Mouse (Mus musculus) megakaryocyte-erythroid progenitor cell, adult 5-6 weeks (primary cell): Measurements from ENCODE around the gene Rnf43. TPM values are rescaled to one million over a fixed set of nuclear protein-coding genes. Genes with fewer than 3 reads are reported as not detected.

Source experiments
- ATAC-seq: replicated peaks from 2 replicates; pipeline ENCODE4 v1.8.0; 2016; ENCODE audit warnings: mild to moderate bottlenecking, inconsistent platforms; ENCODE audit not compliant: severe bottlenecking, poor library complexity, low FRiP score, low TSS enrichment
- total RNA-seq, 2 experiments: library from RNA; stranded (forward) in 1 of 2; stranded (reverse) in 1 of 2; fragments of 200-1000, 215-1000 nt in 1 of 2; fragments of >200 nt in 1 of 2; fragmentation: Nextera tagmentation in 1 of 2; gene quantifications; 2 replicates each; pipeline ENCODE4 v1.2.3; 2014 to 2017

Rnf43 gene
- total RNA-seq (2014; fragmentation: Nextera tagmentation) (4.2 and 7.0 TPM in 2 replicates), total RNA-seq (2017) (1.4 and 3.1 TPM in 2 replicates)

- ATAC-seq = peak; percentile 94
Observed at GRCm38 (mm10) chr11:87662407-87662806, at the start of gene Rnf43. TSS of gene Rnf43 (plus strand) at chr11:87662722.

- no peak for ATAC-seq
Observed at GRCm38 (mm10) chr11:87613972-87614371, 48.5 kb upstream of the Rnf43 start.

GRCm38 (mm10) chr11:87615551-87615950, 47.0 kb upstream of the Rnf43 start:
- no peak for ATAC-seq

GRCm38 (mm10) chr11:87615952-87616351, 46.6 kb upstream of the Rnf43 start:
- no peak for ATAC-seq

GRCm38 (mm10) chr11:87616790-87617474, 45.6 kb upstream of the Rnf43 start, which contains the start of gene Hsf5:
TSS of gene Hsf5 (plus strand) at chr11:87617164.
- ATAC-seq = no peak

- ATAC-seq = no peak
Observed at GRCm38 (mm10) chr11:87617606-87618005, 44.9 kb upstream of the Rnf43 start.

GRCm38 (mm10) chr11:87623160-87623559, 39.4 kb upstream of the Rnf43 start:
- ATAC-seq = no peak

- ATAC-seq = peak; percentile 79
Observed at GRCm38 (mm10) chr11:87629859-87630258, 32.7 kb upstream of the Rnf43 start.

- ATAC-seq = peak; percentile 6; the same call in 1 of the 2 replicates
Observed at GRCm38 (mm10) chr11:87638793-87639192, 23.7 kb upstream of the Rnf43 start.

- peak; percentile 98 for ATAC-seq
Observed at GRCm38 (mm10) chr11:87639206-87639605, 23.3 kb upstream of the Rnf43 start.

- no peak for ATAC-seq
Observed at GRCm38 (mm10) chr11:87642865-87643264, 19.7 kb upstream of the Rnf43 start.

GRCm38 (mm10) chr11:87654693-87655092, 7.8 kb upstream of the Rnf43 start:
- ATAC-seq = no peak

GRCm38 (mm10) chr11:87659216-87659615, 3.3 kb upstream of the Rnf43 start:
- ATAC-seq = no peak

- no peak for ATAC-seq
Observed at GRCm38 (mm10) chr11:87662822-87663221, 300 bp downstream of the Rnf43 start.

GRCm38 (mm10) chr11:87663948-87664347, 1.4 kb downstream of the Rnf43 start:
- no peak for ATAC-seq

GRCm38 (mm10) chr11:87664521-87664920, 2.0 kb downstream of the Rnf43 start:
- ATAC-seq = no peak

GRCm38 (mm10) chr11:87665224-87665623, 2.7 kb downstream of the Rnf43 start:
- ATAC-seq = no peak

- ATAC-seq = no peak
Observed at GRCm38 (mm10) chr11:87665658-87666057, 3.1 kb downstream of the Rnf43 start.

GRCm38 (mm10) chr11:87666256-87667035, 3.9 kb downstream of the Rnf43 start:
- ATAC-seq = no peak
